Mouse (Mus musculus): ENCODE data around the gene A630095E13Rik. TPM values are rescaled to one million over a fixed set of nuclear protein-coding genes. Genes with fewer than 3 reads are reported as not detected.
"Not testable (repeated sequence)": the region's sequence is repeated elsewhere in the genome, so short reads cannot be mapped to it uniquely, and the experiment has no call there.

Gene A630095E13Rik
- polyA plus RNA-seq (2015; fragmentation: Nextera tagmentation; extraction: Ambion mirVana), result not detected in 2 replicates

GRCm38 (mm10) chr9:36643276-36643675 lies at the start of gene A630095E13Rik:
A630095E13Rik (minus strand) TSS chr9:36643376.
- H3K36me3 ChIP-seq (ENCODE audit: control insufficient read depth, insufficient read depth); H3K27me3 ChIP-seq (ENCODE audit: control insufficient read depth, insufficient read depth, low read length); H3K9ac ChIP-seq (ENCODE audit: low read length); H3K4me3 ChIP-seq (ENCODE audit: low read length); H3K9me3 ChIP-seq (replicated peaks; ENCODE audit: control insufficient read depth, low read length); H3K27ac ChIP-seq (ENCODE audit: low read length); ATAC-seq (replicated peaks; ENCODE audit: extremely low read depth, insufficient read depth, low FRiP score); H3K4me2 ChIP-seq (ENCODE audit: low read depth, low read length); H3K4me1 ChIP-seq (ENCODE audit: control insufficient read depth, insufficient read depth, low read length): not testable (repeated sequence)
- WGBS, result 59% methylated on average over 3 of the region's 3 CpGs

DNA sequence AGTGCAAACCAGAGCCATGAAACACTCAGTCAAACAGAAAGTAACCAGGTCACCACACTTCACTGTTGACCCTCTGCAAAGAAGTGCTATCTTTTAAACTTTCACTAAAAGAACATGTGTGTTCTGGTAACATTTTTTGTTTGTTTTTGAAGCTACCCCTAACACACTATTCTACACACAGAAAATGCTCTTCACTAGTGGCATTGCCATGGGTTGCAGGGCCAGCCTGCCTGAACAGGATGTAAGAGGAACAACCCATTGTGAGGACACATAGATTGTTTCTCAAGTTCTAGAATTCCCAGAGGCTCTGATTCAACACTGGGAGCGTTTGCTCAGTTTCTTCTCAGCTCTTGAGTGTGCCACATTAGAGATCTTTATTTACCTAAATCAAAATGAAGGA lies 49.7 kb upstream of the A630095E13Rik start, which contains the start of gene Acrv1:
Gene Acrv1, plus strand, starts transcription at position 301 of the 400 bp plus-strand sequence.
- ATAC-seq (replicated peaks; ENCODE audit: extremely low read depth, insufficient read depth, low FRiP score), result no peak
- Histone ChIP-seq H3K4me2 (ENCODE audit: low read depth, low read length) (no peak within 1 kb of the TSS), H3K4me3 (ENCODE audit: low read length) (no peak within 1 kb of the TSS), H3K27ac (ENCODE audit: low read length) (no peak within 1 kb of the TSS), H3K9ac (ENCODE audit: low read length) (no peak within 1 kb of the TSS), H3K4me1 (ENCODE audit: control insufficient read depth, insufficient read depth, low read length) (no peaks in the 10 kb centered on the region), H3K27me3 (ENCODE audit: control insufficient read depth, insufficient read depth, low read length) (no peaks in the 10 kb centered on the region), H3K9me3 (replicated peaks; ENCODE audit: control insufficient read depth, low read length) (no peaks in the 10 kb centered on the region), H3K36me3 (ENCODE audit: control insufficient read depth, insufficient read depth) (no peaks in the 10 kb centered on the region)
- WGBS, result 50% methylated on average over 1 of the region's 1 CpGs

DNA sequence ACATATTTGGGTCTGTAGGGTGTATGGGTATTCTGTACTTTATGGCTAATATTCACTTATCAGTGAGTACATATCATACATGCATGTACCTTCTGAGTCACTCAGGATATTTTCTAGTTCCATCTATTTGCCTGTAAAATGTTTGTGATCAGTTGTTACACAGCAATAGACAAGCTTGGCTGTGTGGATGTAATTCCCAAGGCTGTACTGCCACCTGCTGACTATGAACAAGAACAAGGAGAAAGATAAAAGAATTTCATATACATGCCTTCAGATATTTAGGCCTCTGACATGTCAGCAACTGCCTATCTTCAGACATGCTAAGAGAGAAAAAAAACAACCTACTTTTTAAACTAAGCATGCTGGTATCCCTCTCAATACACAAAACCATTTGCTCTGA lies 44.2 kb upstream of the A630095E13Rik start:
- Histone ChIP-seq H3K9me3 (replicated peaks; ENCODE audit: control insufficient read depth, low read length) (no peaks in the 10 kb centered on the region), H3K4me3 (ENCODE audit: low read length) (no peak overlapping the region), H3K9ac (ENCODE audit: low read length) (no peak overlapping the region), H3K4me2 (ENCODE audit: low read depth, low read length) (no peak overlapping the region), H3K4me1 (ENCODE audit: control insufficient read depth, insufficient read depth, low read length) (no peaks in the 10 kb centered on the region), H3K27ac (ENCODE audit: low read length) (no peak overlapping the region), H3K36me3 (ENCODE audit: control insufficient read depth, insufficient read depth) (no peaks in the 10 kb centered on the region), H3K27me3 (ENCODE audit: control insufficient read depth, insufficient read depth, low read length) (no peaks in the 10 kb centered on the region)
- no peak for ATAC-seq (replicated peaks; ENCODE audit: extremely low read depth, insufficient read depth, low FRiP score)

DNA sequence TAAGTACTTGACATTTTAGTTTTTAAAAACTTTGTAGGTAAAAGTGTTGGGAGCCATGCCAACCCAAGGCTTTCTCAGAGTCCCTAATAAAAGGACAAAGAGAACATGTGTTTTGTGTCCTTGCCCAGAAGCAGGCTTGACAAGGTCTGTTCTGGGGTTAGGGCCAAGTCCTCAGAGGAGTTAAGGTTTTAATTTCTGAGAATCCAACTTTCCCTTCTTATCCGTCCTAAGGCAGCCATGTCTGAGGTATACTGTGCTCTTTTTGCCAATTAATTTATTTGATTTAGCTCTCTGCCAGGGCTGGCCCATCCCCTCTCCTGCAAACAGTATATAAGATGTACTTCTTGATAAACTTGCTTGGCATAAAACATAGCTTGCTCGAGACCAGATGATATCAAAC lies 38.2 kb upstream of the A630095E13Rik start:
- Histone ChIP-seq H3K4me1 (ENCODE audit: control insufficient read depth, insufficient read depth, low read length) (no peaks in the 10 kb centered on the region), H3K27ac (ENCODE audit: low read length) (no peak overlapping the region), H3K9me3 (replicated peaks; ENCODE audit: control insufficient read depth, low read length) (no peaks in the 10 kb centered on the region), H3K36me3 (ENCODE audit: control insufficient read depth, insufficient read depth) (no peaks in the 10 kb centered on the region), H3K4me3 (ENCODE audit: low read length) (no peak overlapping the region), H3K27me3 (ENCODE audit: control insufficient read depth, insufficient read depth, low read length) (no peaks in the 10 kb centered on the region), H3K9ac (ENCODE audit: low read length) (no peak overlapping the region), H3K4me2 (ENCODE audit: low read depth, low read length) (no peak overlapping the region)
- ATAC-seq (replicated peaks; ENCODE audit: extremely low read depth, insufficient read depth, low FRiP score), result no peak
- 61% methylated on average over 2 of the region's 2 CpGs for WGBS

Other genes with a start within 250 kb of the A630095E13Rik start
- gene Gm7257, start 211.5 kb downstream of the A630095E13Rik start, polyA plus RNA-seq (2015; fragmentation: Nextera tagmentation; extraction: Ambion mirVana), result not detected in 2 replicates
- gene Gm9513, start 167.7 kb downstream of the A630095E13Rik start, polyA plus RNA-seq (2015; fragmentation: Nextera tagmentation; extraction: Ambion mirVana), result not detected in 2 replicates
- not detected in 2 replicates for gene Gm5615, start 101.4 kb downstream of the A630095E13Rik start, polyA plus RNA-seq (2015; fragmentation: Nextera tagmentation; extraction: Ambion mirVana)
- not detected in 2 replicates for gene Gm17689, start 60.7 kb downstream of the A630095E13Rik start, polyA plus RNA-seq (2015; fragmentation: Nextera tagmentation; extraction: Ambion mirVana)
- not detected in 2 replicates for gene Acrv1, start 49.8 kb upstream of the A630095E13Rik start, polyA plus RNA-seq (2015; fragmentation: Nextera tagmentation; extraction: Ambion mirVana)
- gene Chek1, start 83.7 kb upstream of the A630095E13Rik start, polyA plus RNA-seq (2015; fragmentation: Nextera tagmentation; extraction: Ambion mirVana), result 16.2 and 23.5 TPM in 2 replicates
- gene Stt3a, start 124.3 kb upstream of the A630095E13Rik start, polyA plus RNA-seq (2015; fragmentation: Nextera tagmentation; extraction: Ambion mirVana), result 123 and 127 TPM in 2 replicates
- 75.7 and 79.4 TPM in 2 replicates for gene Ei24, start 154.0 kb upstream of the A630095E13Rik start, polyA plus RNA-seq (2015; fragmentation: Nextera tagmentation; extraction: Ambion mirVana)
- gene Fez1, start 178.5 kb upstream of the A630095E13Rik start, polyA plus RNA-seq (2015; fragmentation: Nextera tagmentation; extraction: Ambion mirVana), result 2.1 and 2.5 TPM in 2 replicates

Measured in heart, embryonic 16.5 days (tissue).